Mouse (Mus musculus) liver, adult 2 months (tissue): ENCODE results near the gene Eefsec.

Source experiments
- CTCF ChIP-seq: fragments of 200-500 bp; IDR thresholded peaks from 2 replicates; pipeline ENCODE4 v1.5.1; 2011; ENCODE audit warnings: low read depth, low read length, control low read depth
- POLR2A ChIP-seq: fragments of 200-500 bp; IDR thresholded peaks from 2 replicates; pipeline ENCODE4 v1.6.1; 2011; ENCODE audit warnings: low read length, control low read depth; ENCODE audit not compliant: insufficient read depth; ENCODE audit errors: extremely low read depth

DNA sequence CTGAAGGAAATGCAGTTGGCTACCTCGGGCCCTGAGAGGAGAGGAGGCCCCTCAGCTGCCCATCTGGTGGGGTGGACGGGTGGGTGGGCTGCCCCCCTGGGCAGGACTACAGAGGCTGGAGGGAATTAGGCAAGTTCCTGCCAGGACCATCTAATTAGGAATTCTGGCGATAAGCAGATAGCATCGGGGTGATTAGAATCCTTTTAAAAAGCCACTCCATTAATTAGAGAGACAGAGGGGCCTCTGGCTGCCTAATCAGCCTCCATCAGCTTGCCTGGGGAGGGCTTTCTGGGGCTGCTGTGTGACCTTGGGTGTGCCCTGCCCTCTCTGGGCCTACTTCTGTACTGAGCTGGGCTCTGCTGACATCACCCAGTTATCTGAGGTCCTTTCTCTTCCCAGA is 227.2 kb downstream of the Eefsec start:
- TF ChIP-seq POLR2A (no peak), CTCF (no peak)
